Mouse (Mus musculus): Measurements from ENCODE around the gene Myof. TPM values are rescaled to one million over a fixed set of nuclear protein-coding genes. Genes with fewer than 3 reads are reported as not detected.

The Myof gene
- polyA plus RNA-seq, 1 experiment = 76.9 TPM

- Histone ChIP-seq H3K4me2 (ENCODE audit: low read depth) (no peak overlapping the region), H3K4me3 (no peak overlapping the region), H3K27me3 (ENCODE audit: control insufficient read depth, insufficient read depth, insufficient read length) (no peaks in the 10 kb centered on the region), H3K36me3 (ENCODE audit: control insufficient read depth, insufficient read depth) (peaks cover 79% of the 10 kb centered on the region), H3K79me2 (ENCODE audit: control insufficient read depth, insufficient read depth) (no peaks in the 10 kb centered on the region), H3ac (ENCODE audit: control insufficient read depth, insufficient read length) (no peak overlapping the region)
- TF ChIP-seq MAX (IDR thresholded peaks at IDR 0.05; ENCODE audit: low read depth) (no peak), CEBPB (IDR thresholded peaks at IDR 0.05; ENCODE audit: insufficient read depth, poor library complexity, severe bottlenecking) (no peak), REST (IDR thresholded peaks at IDR 0.05; ENCODE audit: insufficient read depth, insufficient read length) (no peak), TCF12 (IDR thresholded peaks at IDR 0.05; ENCODE audit: insufficient read depth, poor library complexity, severe bottlenecking) (no peak), MYOG (IDR thresholded peaks at IDR 0.05; ENCODE audit: control insufficient read depth in 1 of 3, insufficient read depth in 1 of 3, insufficient read length in 2 of 3, low read depth in 2 of 3) (no peak), POLR2A (IDR thresholded peaks at IDR 0.05; ENCODE audit: insufficient read length, low read depth) (no peak), POLR2AphosphoS2 (IDR thresholded peaks at IDR 0.05; ENCODE audit: insufficient read length, low read depth) (no peak), TCF3 (IDR thresholded peaks at IDR 0.05; ENCODE audit: insufficient read length, low read depth) (no peak), SRF (IDR thresholded peaks at IDR 0.05; ENCODE audit: control insufficient read depth, insufficient read length, low read depth) (no peak), MYOD1 (IDR thresholded peaks at IDR 0.05; ENCODE audit: control insufficient read depth in 1 of 3, insufficient read length in 2 of 3, low read depth in 2 of 3) (no peak), E2F4 (IDR thresholded peaks at IDR 0.05; ENCODE audit: insufficient read depth) (no peak), USF1 (IDR thresholded peaks at IDR 0.05; ENCODE audit: low read depth) (no peak)
Observed at GRCm38 (mm10) chr19:37939203-37939602, 104.2 kb downstream of the Myof start.

GRCm38 (mm10) chr19:37937092-37937491 is 106.3 kb downstream of the Myof start:
- Histone ChIP-seq H3K27me3 (ENCODE audit: control insufficient read depth, insufficient read depth, insufficient read length) (no peaks in the 10 kb centered on the region), H3K79me2 (ENCODE audit: control insufficient read depth, insufficient read depth) (no peaks in the 10 kb centered on the region), H3K4me3 (no peak overlapping the region), H3K36me3 (ENCODE audit: control insufficient read depth, insufficient read depth) (peaks cover 69% of the 10 kb centered on the region), H3ac (ENCODE audit: control insufficient read depth, insufficient read length) (no peak overlapping the region), H3K4me2 (ENCODE audit: low read depth) (no peak overlapping the region)
- TF ChIP-seq TCF12 (IDR thresholded peaks at IDR 0.05; ENCODE audit: insufficient read depth, poor library complexity, severe bottlenecking) (no peak), POLR2A (IDR thresholded peaks at IDR 0.05; ENCODE audit: insufficient read length, low read depth) (no peak), POLR2AphosphoS2 (IDR thresholded peaks at IDR 0.05; ENCODE audit: insufficient read length, low read depth) (no peak), USF1 (IDR thresholded peaks at IDR 0.05; ENCODE audit: low read depth) (no peak), SRF (IDR thresholded peaks at IDR 0.05; ENCODE audit: control insufficient read depth, insufficient read length, low read depth) (no peak), CEBPB (IDR thresholded peaks at IDR 0.05; ENCODE audit: insufficient read depth, poor library complexity, severe bottlenecking) (no peak), E2F4 (IDR thresholded peaks at IDR 0.05; ENCODE audit: insufficient read depth) (no peak), TCF3 (IDR thresholded peaks at IDR 0.05; ENCODE audit: insufficient read length, low read depth) (no peak), REST (IDR thresholded peaks at IDR 0.05; ENCODE audit: insufficient read depth, insufficient read length) (no peak), MYOD1 (IDR thresholded peaks at IDR 0.05; ENCODE audit: control insufficient read depth in 1 of 3, insufficient read length in 2 of 3, low read depth in 2 of 3) (no peak), MAX (IDR thresholded peaks at IDR 0.05; ENCODE audit: low read depth) (no peak), MYOG (IDR thresholded peaks at IDR 0.05; ENCODE audit: control insufficient read depth in 1 of 3, insufficient read depth in 1 of 3, insufficient read length in 2 of 3, low read depth in 2 of 3) (no peak)

- no peaks in the 10 kb centered on the region for H3K27me3 ChIP-seq (ENCODE audit: control insufficient read depth, insufficient read depth, insufficient read length)
- peaks cover 72% of the 10 kb centered on the region for H3K36me3 ChIP-seq (ENCODE audit: control insufficient read depth, insufficient read depth)
- TF ChIP-seq TCF12 (IDR thresholded peaks at IDR 0.05; ENCODE audit: insufficient read depth, poor library complexity, severe bottlenecking) (no peak), USF1 (IDR thresholded peaks at IDR 0.05; ENCODE audit: low read depth) (no peak), POLR2A (IDR thresholded peaks at IDR 0.05; ENCODE audit: insufficient read length, low read depth) (no peak), TCF3 (IDR thresholded peaks at IDR 0.05; ENCODE audit: insufficient read length, low read depth) (no peak), REST (IDR thresholded peaks at IDR 0.05; ENCODE audit: insufficient read depth, insufficient read length) (no peak), POLR2AphosphoS2 (IDR thresholded peaks at IDR 0.05; ENCODE audit: insufficient read length, low read depth) (no peak), E2F4 (IDR thresholded peaks at IDR 0.05; ENCODE audit: insufficient read depth) (no peak)
Observed at GRCm38 (mm10) chr19:37934640-37935039, 108.7 kb downstream of the Myof start.

GRCm38 (mm10) chr19:37932198-37932597 is 111.2 kb downstream of the Myof start:
- H3K4me3 ChIP-seq = no peak overlapping the region
- H3K36me3 ChIP-seq (ENCODE audit: control insufficient read depth, insufficient read depth) = peaks cover 77% of the 10 kb centered on the region

More at GRCm38 (mm10) chr19:37934640-37935039, 108.7 kb downstream of the Myof start:
- Histone ChIP-seq H3ac (ENCODE audit: control insufficient read depth, insufficient read length) (no peak overlapping the region), H3K4me2 (ENCODE audit: low read depth) (no peak overlapping the region), H3K4me3 (no peak overlapping the region), H3K79me2 (ENCODE audit: control insufficient read depth, insufficient read depth) (no peaks in the 10 kb centered on the region)

DNA sequence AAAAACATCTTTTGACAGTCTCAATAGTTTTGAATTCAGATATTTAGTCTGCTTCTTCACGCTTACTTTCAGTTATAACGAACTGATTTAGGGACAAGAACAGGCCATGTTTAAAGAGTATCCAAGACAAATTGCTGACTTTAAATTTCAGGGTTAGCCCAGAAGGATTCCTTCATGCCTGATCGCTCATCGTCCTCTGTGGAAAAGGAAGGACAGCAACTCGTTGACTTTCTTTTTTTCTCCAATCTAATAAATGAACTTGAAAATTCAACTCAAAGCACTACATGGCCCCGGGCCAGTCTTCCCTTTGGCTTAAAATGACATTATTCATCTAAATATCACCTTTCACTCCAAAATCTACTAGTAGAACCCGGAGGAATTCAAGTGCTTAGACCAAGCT is 115.5 kb downstream of the Myof start:
- H3K79me2 ChIP-seq (ENCODE audit: control insufficient read depth, insufficient read depth) = no peaks in the 10 kb centered on the region
- H3K36me3 ChIP-seq (ENCODE audit: control insufficient read depth, insufficient read depth) = peaks cover 74% of the 10 kb centered on the region
- no peak overlapping the region for H3K4me2 ChIP-seq (ENCODE audit: low read depth)
- no peak overlapping the region for H3ac ChIP-seq (ENCODE audit: control insufficient read depth, insufficient read length)
- TF ChIP-seq POLR2A (IDR thresholded peaks at IDR 0.05; ENCODE audit: insufficient read length, low read depth) = no peak
- no peak for TF ChIP-seq E2F4 (IDR thresholded peaks at IDR 0.05; ENCODE audit: insufficient read depth)
- no peak for TF ChIP-seq POLR2AphosphoS2 (IDR thresholded peaks at IDR 0.05; ENCODE audit: insufficient read length, low read depth)
- TF ChIP-seq MAX (IDR thresholded peaks at IDR 0.05; ENCODE audit: low read depth) = no peak
- TF ChIP-seq MYOD1 (IDR thresholded peaks at IDR 0.05; ENCODE audit: control insufficient read depth in 1 of 3, insufficient read length in 2 of 3, low read depth in 2 of 3) = no peak
- TF ChIP-seq TCF3 (IDR thresholded peaks at IDR 0.05; ENCODE audit: insufficient read length, low read depth) = no peak
- TF ChIP-seq REST (IDR thresholded peaks at IDR 0.05; ENCODE audit: insufficient read depth, insufficient read length) = no peak
- no peak for TF ChIP-seq USF1 (IDR thresholded peaks at IDR 0.05; ENCODE audit: low read depth)
- TF ChIP-seq CEBPB (IDR thresholded peaks at IDR 0.05; ENCODE audit: insufficient read depth, poor library complexity, severe bottlenecking) = no peak
- TF ChIP-seq MYOG (IDR thresholded peaks at IDR 0.05; ENCODE audit: control insufficient read depth in 1 of 3, insufficient read depth in 1 of 3, insufficient read length in 2 of 3, low read depth in 2 of 3) = no peak
- TF ChIP-seq SRF (IDR thresholded peaks at IDR 0.05; ENCODE audit: control insufficient read depth, insufficient read length, low read depth) = no peak
- no peak for TF ChIP-seq TCF12 (IDR thresholded peaks at IDR 0.05; ENCODE audit: insufficient read depth, poor library complexity, severe bottlenecking)
- no peaks in the 10 kb centered on the region for H3K27me3 ChIP-seq (ENCODE audit: control insufficient read depth, insufficient read depth, insufficient read length)
- H3K4me3 ChIP-seq = no peak overlapping the region

More at GRCm38 (mm10) chr19:37932198-37932597, 111.2 kb downstream of the Myof start:
- no peaks in the 10 kb centered on the region for H3K27me3 ChIP-seq (ENCODE audit: control insufficient read depth, insufficient read depth, insufficient read length)
- H3K4me2 ChIP-seq (ENCODE audit: low read depth) = no peak overlapping the region
- H3ac ChIP-seq (ENCODE audit: control insufficient read depth, insufficient read length) = no peak overlapping the region
- TF ChIP-seq MYOG (IDR thresholded peaks at IDR 0.05; ENCODE audit: control insufficient read depth in 1 of 3, insufficient read depth in 1 of 3, insufficient read length in 2 of 3, low read depth in 2 of 3) (no peak), MYOD1 (IDR thresholded peaks at IDR 0.05; ENCODE audit: control insufficient read depth in 1 of 3, insufficient read length in 2 of 3, low read depth in 2 of 3) (no peak), TCF3 (IDR thresholded peaks at IDR 0.05; ENCODE audit: insufficient read length, low read depth) (no peak), POLR2AphosphoS2 (IDR thresholded peaks at IDR 0.05; ENCODE audit: insufficient read length, low read depth) (no peak), TCF12 (IDR thresholded peaks at IDR 0.05; ENCODE audit: insufficient read depth, poor library complexity, severe bottlenecking) (no peak), POLR2A (IDR thresholded peaks at IDR 0.05; ENCODE audit: insufficient read length, low read depth) (no peak), REST (IDR thresholded peaks at IDR 0.05; ENCODE audit: insufficient read depth, insufficient read length) (no peak)
- H3K79me2 ChIP-seq (ENCODE audit: control insufficient read depth, insufficient read depth) = no peaks in the 10 kb centered on the region
